Mouse (Mus musculus) adrenal gland, adult 8-10 months (tissue): ENCODE results near the gene Qk. TPM values are rescaled to one million over a fixed set of nuclear protein-coding genes. Genes with fewer than 3 reads are reported as not detected.

Experiments
- DNase-seq: peaks from one replicate; pipeline ENCODE4 v3.0.0; 2022
- total RNA-seq, 4 experiments: library from RNA; stranded (reverse); gene quantifications; 2 replicates each; pipeline ENCODE4 v1.2.4; 2022

The Qk gene
- total RNA-seq, 4 experiments from 2014 or later: 121 to 231 (median 200) TPM

DNA sequence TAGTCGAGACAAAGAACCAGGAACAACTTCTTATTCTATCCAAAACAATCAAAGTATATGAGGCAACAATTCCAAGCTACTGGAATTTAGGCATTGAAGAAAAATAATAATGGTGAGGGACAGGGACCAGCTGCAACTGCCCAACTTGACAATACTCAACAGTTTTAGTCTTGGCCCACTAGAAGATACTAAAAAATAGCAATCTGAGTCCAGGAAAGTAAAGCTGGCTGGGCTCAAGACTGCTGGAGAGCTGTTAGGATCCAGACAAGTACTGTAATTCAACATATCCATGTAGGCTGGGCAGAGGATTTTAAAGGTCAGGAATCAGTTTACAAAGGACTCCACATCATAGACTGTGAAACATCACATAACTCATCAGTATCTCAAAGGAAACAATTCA lies 79.6 kb downstream of the Qk start:
- DNase-seq: no peak

DNA sequence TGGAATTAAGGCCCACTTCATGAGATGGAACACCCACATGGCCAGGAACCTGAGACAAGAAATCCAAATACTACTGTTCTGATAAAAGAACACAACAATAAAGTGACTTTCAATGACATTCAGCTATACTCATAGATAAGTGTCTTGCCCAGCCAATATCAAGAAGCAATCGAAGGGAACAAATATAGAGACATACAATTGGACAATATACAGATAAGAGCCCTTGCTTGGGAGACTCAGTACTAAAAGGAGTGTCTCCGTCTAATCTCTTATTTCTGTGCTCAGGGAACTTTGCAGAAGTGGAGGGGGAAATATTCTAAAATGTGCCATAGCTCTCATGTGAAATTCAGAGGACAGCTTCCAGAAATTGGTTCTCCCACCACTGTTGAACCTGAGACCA lies 83.1 kb downstream of the Qk start:
- no peak for DNase-seq

DNA sequence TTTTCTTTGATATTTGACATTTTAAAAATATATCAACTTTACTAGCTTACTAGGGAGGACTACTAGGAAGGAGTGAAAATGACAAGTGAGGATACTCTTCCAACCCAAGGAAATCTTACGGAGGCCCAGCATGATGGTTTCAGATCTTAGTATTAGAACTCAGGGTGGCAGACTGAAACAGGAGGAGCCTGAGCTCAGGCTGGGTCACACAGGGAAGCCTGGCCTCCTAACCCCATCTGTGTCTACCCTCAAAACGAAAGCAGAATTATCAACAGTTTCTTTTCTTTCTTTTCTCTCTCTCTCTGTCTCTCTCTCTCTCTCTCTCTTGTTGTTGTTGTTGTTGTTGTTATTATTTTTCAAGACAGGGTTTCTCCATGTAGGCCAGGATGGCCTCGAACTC lies 87.2 kb downstream of the Qk start:
- DNase-seq: no peak

DNA sequence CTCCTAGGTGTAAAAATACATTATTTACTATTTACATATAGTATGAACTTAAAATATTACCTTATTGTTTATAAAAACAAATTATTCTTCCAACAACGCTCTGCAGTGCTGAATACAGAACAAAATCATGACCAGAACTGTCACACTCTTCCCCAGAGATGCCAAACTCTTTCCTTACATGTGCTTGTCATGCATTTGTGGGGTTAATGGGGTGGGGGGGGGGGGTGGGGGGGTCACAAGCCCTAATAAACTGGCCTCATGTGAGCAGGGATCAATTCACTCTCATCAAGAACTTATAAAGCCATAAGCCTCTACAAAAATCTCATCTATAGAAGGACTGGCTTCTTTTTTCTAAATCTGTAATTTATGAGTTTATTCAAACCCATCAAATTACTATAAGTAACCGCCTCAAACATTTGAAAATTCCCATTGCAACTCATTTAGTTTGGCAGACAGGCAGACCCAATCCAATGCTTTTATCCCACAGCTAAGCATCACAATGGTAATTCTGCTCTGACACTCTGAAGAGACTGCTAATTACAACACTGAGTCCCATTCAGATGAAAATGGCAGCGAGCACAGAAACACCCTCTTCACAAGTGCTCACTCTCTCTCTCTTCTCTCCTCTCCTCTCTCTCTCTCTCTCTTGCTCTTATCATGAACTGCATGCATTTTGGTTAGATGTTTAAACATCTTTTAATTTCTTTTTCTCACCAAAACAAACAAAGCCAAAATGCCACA lies 91.7 kb downstream of the Qk start:
- no peak for DNase-seq

DNA sequence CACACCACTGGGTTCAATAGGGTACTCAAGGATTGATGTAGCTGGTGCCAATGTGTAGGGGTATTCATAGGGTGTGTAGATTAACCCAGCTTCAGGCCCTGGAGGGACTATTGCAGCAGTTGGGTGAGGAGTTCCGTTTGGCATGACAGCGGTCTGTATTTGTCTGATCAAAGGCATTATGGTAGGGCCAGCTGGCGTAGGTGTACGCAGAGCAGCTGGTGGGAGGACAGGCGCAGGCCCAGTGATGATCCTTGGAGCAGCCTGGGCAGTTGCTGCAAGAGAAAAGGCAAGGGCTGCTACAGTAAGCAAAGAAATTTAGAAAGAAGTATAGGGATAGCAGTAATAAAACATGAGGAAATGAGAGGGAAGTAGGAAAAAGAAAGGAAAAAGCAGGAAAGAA lies 103.5 kb downstream of the Qk start:
- DNase-seq: no peak

DNA sequence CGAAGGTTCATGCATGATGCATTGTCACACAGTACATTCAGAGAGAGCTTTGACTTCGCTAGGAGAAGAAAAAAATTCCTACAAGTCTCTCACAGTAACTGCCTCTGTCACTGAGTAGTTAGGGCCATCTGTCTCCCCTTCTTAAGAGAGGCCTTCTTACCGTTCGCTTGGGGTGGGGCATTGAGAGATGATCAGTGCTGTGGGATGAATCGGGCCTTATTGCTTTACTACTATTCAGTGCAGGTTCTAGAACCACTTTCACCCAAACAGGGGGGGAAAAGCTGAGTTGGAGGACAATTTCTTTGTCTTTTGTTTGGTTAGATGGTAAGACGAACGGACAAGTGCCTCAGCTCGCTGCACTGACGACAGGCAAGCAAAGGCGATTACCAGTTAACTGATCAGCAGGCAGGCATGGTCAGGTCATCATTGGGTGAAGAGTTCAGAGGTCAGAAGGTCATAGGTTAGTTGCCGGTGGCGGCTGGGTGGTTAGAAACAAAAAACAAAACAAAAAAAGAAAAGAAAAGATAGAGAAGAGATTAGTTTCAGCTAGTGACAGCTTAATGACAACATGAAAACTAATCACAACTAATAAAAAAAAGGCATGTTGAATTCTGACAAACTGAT lies 110.4 kb downstream of the Qk start:
- no peak for DNase-seq

DNA sequence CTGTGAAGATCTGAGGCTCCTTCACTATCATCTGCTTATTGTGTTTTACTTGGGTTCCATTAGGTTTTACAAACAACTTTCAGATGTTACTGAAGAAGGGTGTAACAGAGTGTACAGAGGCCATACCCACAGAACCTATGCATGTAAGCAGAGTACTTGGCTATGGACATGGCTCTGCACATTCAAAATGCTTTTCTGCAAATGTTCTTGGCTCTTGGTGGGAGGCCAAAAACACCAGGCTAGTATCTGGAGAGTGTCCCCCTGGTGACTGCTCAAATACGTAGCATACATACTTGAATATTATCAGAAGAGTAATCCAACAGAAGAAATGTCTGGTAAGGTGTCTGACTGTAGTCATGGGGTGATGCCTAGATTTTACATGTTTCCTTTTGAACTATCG lies 121.0 kb downstream of the Qk start:
- DNase-seq: no peak

DNA sequence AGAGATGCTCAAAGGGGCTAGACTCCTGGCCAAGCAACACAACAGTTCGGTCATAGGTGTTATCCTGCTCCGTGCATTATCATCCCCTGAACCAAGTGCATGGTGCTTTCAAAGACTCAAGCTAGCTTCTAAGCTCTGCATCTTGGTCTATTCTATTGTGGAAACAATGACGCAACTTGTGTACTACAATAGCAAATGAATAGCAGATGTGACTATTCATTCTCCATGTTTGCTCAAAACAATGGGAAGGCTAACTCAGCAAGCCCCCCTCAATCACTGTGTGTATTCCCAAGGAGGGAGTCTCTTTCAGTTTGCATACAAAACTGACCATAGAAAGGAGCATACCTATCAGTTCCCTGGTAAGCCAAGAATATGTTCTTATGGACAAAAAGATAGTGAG lies 121.4 kb downstream of the Qk start:
- no peak for DNase-seq

DNA sequence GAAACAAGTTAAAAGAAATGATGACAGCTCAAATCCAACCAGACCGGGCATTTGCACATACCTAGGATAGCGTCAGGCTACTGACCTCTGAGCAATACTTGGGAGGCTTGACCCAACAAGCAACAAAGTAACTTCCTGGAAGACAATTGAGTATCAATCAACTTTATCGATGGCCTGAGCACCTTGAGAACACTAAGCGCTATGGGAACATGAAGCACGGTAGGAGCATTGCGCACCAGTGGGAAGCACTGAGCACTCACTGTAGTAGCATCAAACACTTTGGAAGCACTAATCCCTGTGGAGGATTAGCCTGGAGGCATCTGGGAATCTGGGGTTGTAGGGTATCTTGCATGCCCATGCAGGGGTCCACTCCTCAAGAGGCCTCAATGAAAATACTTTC lies 124.0 kb downstream of the Qk start:
- no peak for DNase-seq

DNA sequence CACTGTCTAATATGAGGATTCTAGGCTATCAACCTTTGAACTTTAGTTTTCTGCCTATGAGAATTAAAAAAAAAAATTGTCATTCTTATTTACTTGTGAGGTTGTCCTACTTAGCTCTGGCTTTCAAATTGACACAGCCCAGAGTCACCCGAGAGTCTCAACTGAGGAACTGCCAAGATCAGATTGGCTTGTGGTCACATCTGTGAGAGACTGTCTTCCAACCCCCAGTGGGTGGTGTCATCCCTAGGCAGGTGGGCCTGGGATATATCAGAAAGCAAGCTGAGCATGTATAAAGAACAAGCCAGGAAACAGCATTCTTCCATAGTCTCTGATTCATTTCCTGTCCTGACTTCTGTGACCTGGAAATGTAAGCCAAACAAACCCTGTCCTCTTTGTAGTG lies 128.8 kb downstream of the Qk start:
- no peak for DNase-seq

DNA sequence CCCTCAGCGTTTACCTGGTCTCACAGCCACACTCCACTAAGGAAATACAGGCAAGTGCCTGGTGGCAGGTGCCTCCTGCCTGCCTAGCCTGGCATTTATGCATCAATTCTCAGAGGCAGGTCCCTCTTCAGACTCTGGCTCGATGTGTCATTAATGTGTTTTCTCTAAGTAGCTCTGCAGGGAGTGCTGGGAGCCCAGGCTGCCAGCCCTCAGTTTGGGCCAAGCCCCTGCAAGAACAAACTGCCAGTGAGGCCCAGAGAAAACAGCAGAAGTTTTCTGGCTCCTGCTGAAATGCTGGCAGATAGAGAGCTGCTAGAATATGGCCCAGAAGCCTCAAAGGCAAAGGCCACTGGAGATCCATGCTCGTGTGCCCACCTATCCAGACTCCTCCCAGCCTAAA lies 131.2 kb downstream of the Qk start:
- no peak for DNase-seq

DNA sequence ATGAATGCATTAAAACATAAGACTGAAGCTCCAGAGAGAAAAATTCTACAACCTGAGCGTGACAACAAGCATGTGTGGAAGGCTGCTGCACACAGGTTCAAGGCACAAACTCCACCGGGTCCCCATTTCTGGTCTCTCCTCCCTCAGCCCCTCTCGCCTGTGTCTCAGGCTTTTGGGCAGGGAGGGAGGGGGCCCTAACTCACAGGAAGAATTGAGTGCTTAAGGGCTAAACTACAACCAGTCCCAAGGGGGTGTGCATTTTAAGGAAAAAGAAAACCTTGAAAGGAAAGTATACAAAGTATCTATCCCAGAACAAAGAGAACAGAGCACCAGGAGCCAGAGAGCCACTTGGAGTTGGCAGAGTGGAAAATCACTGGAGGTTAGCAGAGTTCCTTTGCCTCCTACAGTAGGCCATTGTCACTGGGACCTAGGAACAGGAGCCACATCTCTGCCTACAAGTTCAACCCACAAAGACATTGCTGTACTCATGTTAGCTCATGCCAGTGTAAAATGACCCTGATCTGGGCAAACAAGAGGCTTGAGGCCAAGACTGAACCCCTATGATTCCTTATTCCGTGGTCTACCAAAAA lies 132.1 kb downstream of the Qk start:
- no peak for DNase-seq

DNA sequence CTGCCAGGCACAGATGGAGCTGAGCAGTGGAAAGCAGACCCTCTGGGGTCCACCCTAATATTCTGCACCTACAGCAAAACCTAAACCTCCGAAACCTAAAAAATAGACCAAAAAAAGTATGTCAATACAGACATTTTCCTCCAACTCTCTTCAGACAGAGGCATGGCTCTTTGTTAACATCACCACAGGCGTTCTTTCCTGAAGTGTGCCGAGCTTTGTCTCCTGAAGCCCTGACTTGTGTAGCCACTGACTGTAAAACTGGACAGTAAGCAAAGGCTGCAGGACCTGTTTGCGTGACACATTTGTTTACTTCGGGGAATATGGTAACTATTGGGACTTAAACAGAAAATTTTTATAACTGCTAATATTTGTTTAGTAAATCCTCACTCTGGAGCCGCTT lies 137.9 kb downstream of the Qk start:
- no peak for DNase-seq

DNA sequence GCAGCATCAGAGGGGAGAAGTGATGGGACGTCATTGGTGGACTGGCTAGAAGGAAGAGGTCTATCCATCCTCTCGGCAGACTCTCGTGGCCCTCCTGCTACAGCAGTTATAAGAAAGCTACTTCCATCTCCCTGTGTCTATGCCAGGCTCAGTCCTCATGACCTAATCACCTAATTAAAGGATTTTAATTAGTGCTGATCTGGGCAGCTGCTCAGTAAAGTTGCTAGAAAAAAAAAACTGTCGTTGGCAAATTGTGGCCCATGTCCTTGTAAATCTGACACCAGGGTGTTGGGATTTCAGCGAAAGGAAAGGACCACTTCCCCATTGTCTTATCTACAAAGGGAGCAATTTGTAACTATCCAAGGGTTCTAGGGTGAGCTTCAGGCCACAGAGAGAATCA lies 142.6 kb downstream of the Qk start:
- DNase-seq: no peak

DNA sequence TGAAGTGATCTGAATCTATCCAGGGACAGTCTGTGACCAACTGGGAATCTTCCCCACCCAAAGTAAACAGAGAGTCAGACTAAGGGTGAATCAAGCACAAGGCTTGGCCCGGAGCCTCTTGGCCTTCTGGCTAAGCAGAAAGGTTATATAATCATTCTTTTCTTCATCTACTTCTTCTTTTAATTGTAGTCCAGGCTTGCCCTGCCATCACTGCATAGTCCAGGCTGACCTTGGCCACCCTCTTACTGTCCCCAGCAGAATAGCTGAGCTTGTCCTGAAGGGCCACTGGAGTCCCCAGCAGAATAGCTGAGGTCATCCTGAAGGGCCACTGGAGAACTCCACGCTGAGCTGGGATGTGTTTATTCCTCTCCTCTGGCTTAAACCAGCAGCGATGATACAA lies 158.4 kb downstream of the Qk start:
- no peak for DNase-seq

DNA sequence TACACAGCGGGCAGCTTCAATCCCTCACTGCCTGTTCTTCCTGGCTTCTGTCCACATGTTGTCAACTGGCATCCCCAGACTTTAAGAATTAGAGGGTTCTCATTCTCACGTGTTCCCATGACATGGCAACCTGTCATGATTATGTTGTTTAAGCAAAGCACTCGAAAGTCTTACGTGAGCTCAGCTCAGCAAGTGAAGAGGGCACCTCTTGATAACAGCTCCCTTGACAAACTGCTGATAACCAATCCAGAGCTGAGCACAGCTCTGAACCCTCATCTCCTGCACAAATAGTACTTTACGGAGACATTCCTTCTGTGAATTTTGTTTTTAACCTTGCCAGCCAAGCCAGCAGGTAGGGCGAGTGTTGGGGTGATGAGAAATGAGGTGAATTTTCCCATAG lies 159.2 kb downstream of the Qk start:
- DNase-seq: no peak

DNA sequence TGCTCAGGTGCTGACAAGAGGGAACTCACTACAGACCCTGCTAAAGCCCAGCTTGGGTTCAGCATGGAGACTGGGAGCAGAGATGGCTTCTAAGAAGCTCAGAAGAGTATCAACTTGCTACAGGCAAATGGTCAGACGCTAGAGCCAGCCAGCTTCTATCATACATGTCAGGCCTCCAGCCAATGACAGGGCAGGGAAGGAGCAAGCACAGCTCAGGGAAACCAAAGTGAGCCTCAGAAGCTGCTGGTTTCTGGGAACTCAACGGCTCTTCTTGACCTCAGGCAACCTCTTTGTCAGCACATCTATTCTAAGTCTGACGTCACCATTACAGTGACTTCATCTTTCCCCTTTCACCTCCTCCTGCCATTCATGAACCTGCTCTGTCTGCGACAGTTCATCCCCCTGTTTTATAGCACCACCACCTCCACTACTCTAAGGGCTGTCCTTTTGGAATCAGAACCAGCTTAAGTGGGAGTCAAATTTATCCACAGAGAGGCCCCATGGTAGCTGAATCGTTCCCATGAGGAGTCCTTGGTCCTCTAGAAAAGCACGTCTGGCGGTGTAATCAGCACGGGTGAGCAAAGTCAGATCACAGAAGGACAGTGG lies 166.7 kb downstream of the Qk start:
- no peak for DNase-seq
